Mouse (Mus musculus): ENCODE measurements at regions not wholly inside any gene's neighbourhood (a gene's known extent, or its start where the extent isn't known, plus 50 kb on each side); places are given as distances from the start of the nearest gene placed in this dataset.

GRCm38 (mm10) chr1:154024301-154024700 lies 124.3 kb upstream of the Teddm2 start:
- Histone ChIP-seq H3K9ac (replicated peaks) (no peak overlapping the region), H3K27ac (no peak overlapping the region), H3K36me3 (no peaks in the 10 kb centered on the region), H3K4me1 (replicated peaks) (no peaks in the 10 kb centered on the region), H3K9me3 (no peaks in the 10 kb centered on the region), H3K27me3 (no peaks in the 10 kb centered on the region), H3K4me2 (no peak overlapping the region), H3K4me3 (replicated peaks) (no peak overlapping the region)
- ATAC-seq (ENCODE audit: insufficient number of reproducible peaks, insufficient read depth, low FRiP score, low TSS enrichment, low read depth): no peak
- WGBS: 57% methylated on average over 3 of the region's 3 CpGs

GRCm38 (mm10) chr1:154027303-154027702 lies 127.3 kb upstream of the Teddm2 start:
- H3K4me3 ChIP-seq (replicated peaks): no peak overlapping the region
- no peak for ATAC-seq (ENCODE audit: insufficient number of reproducible peaks, insufficient read depth, low FRiP score, low TSS enrichment, low read depth)
- no peak overlapping the region for H3K4me2 ChIP-seq
- H3K9me3 ChIP-seq: no peaks in the 10 kb centered on the region
- H3K4me1 ChIP-seq (replicated peaks): no peaks in the 10 kb centered on the region
- 85% methylated on average over 4 of the region's 4 CpGs for WGBS
- no peak overlapping the region for H3K9ac ChIP-seq (replicated peaks)
- H3K27me3 ChIP-seq: no peaks in the 10 kb centered on the region
- H3K27ac ChIP-seq: no peak overlapping the region
- H3K36me3 ChIP-seq: no peaks in the 10 kb centered on the region

- 88% methylated on average over 3 of the region's 3 CpGs for WGBS
- Histone ChIP-seq H3K27me3 (no peaks in the 10 kb centered on the region), H3K36me3 (no peaks in the 10 kb centered on the region)
These were observed 129.8 kb upstream of the Teddm2 start for GRCm38 (mm10) chr1:154029826-154030225.

GRCm38 (mm10) chr1:154032669-154033099 lies 132.7 kb upstream of the Teddm2 start:
- 0 out of 2 replicates have a peak, but pooled peaks have one; percentile 50 for ATAC-seq (ENCODE audit: insufficient number of reproducible peaks, insufficient read depth, low FRiP score, low TSS enrichment, low read depth)
- no peak overlapping the region; the same call in 1 of the 2 replicates for H3K4me3 ChIP-seq (replicated peaks)

More at GRCm38 (mm10) chr1:154029826-154030225, 129.8 kb upstream of the Teddm2 start:
- H3K9ac ChIP-seq (replicated peaks): no peak overlapping the region
- H3K9me3 ChIP-seq: no peaks in the 10 kb centered on the region
- H3K4me1 ChIP-seq (replicated peaks): no peaks in the 10 kb centered on the region
- no peak overlapping the region for H3K4me2 ChIP-seq
- ATAC-seq (ENCODE audit: insufficient number of reproducible peaks, insufficient read depth, low FRiP score, low TSS enrichment, low read depth): no peak
- H3K4me3 ChIP-seq (replicated peaks): no peak overlapping the region
- H3K27ac ChIP-seq: no peak overlapping the region

GRCm38 (mm10) chr1:154033958-154034606 lies 134.1 kb upstream of the Teddm2 start:
- no peak; the same call in 1 of the 2 replicates for ATAC-seq (ENCODE audit: insufficient number of reproducible peaks, insufficient read depth, low FRiP score, low TSS enrichment, low read depth)
- H3K27me3 ChIP-seq: no peaks in the 10 kb centered on the region
- WGBS: 81% methylated on average over 13 of the region's 13 CpGs
- no peak overlapping the region for H3K4me2 ChIP-seq
- H3K4me1 ChIP-seq (replicated peaks): no peaks in the 10 kb centered on the region
- H3K36me3 ChIP-seq: no peaks in the 10 kb centered on the region
- no peak overlapping the region for H3K9ac ChIP-seq (replicated peaks)
- H3K27ac ChIP-seq: no peak overlapping the region
- H3K9me3 ChIP-seq: no peaks in the 10 kb centered on the region
- no peak overlapping the region for H3K4me3 ChIP-seq (replicated peaks)

More at GRCm38 (mm10) chr1:154032669-154033099, 132.7 kb upstream of the Teddm2 start:
- Histone ChIP-seq H3K9ac (replicated peaks) (no peak overlapping the region), H3K9me3 (no peaks in the 10 kb centered on the region), H3K36me3 (no peaks in the 10 kb centered on the region), H3K27me3 (no peaks in the 10 kb centered on the region), H3K4me1 (replicated peaks) (no peaks in the 10 kb centered on the region), H3K4me2 (peak overlapping the region; percentile 44), H3K27ac (no peak overlapping the region)
- WGBS: 17% methylated on average over 14 of the region's 14 CpGs

GRCm38 (mm10) chr1:154036729-154037270 lies 136.8 kb upstream of the Teddm2 start:
- no peaks in the 10 kb centered on the region for H3K4me1 ChIP-seq (replicated peaks)
- ATAC-seq (ENCODE audit: insufficient number of reproducible peaks, insufficient read depth, low FRiP score, low TSS enrichment, low read depth): no peak
- H3K4me2 ChIP-seq: no peak overlapping the region
- no peaks in the 10 kb centered on the region for H3K36me3 ChIP-seq
- H3K27me3 ChIP-seq: no peaks in the 10 kb centered on the region
- WGBS: 76% methylated on average over 4 of the region's 4 CpGs
- no peak overlapping the region for H3K27ac ChIP-seq
- no peak overlapping the region for H3K4me3 ChIP-seq (replicated peaks)
- H3K9ac ChIP-seq (replicated peaks): no peak overlapping the region
- no peaks in the 10 kb centered on the region for H3K9me3 ChIP-seq

GRCm38 (mm10) chr1:154038241-154038640 lies 138.2 kb upstream of the Teddm2 start:
- 73% methylated on average over 2 of the region's 2 CpGs for WGBS
- Histone ChIP-seq H3K27ac (no peak overlapping the region), H3K9me3 (no peaks in the 10 kb centered on the region), H3K4me3 (replicated peaks) (no peak overlapping the region), H3K4me1 (replicated peaks) (no peaks in the 10 kb centered on the region), H3K36me3 (no peaks in the 10 kb centered on the region), H3K27me3 (no peaks in the 10 kb centered on the region), H3K4me2 (no peak overlapping the region), H3K9ac (replicated peaks) (no peak overlapping the region)
- no peak for ATAC-seq (ENCODE audit: insufficient number of reproducible peaks, insufficient read depth, low FRiP score, low TSS enrichment, low read depth)

GRCm38 (mm10) chr1:154040907-154041306 lies 140.9 kb upstream of the Teddm2 start:
- ATAC-seq (ENCODE audit: insufficient number of reproducible peaks, insufficient read depth, low FRiP score, low TSS enrichment, low read depth): no peak
- Histone ChIP-seq H3K9me3 (no peaks in the 10 kb centered on the region), H3K9ac (replicated peaks) (no peak overlapping the region), H3K36me3 (no peaks in the 10 kb centered on the region), H3K27me3 (no peaks in the 10 kb centered on the region), H3K27ac (no peak overlapping the region), H3K4me2 (no peak overlapping the region), H3K4me1 (replicated peaks) (no peaks in the 10 kb centered on the region), H3K4me3 (replicated peaks) (no peak overlapping the region)
- WGBS: 56% methylated on average over 3 of the region's 3 CpGs

GRCm38 (mm10) chr1:154042956-154043355 lies 142.9 kb upstream of the Teddm2 start:
- Histone ChIP-seq H3K4me2 (no peak overlapping the region), H3K36me3 (no peaks in the 10 kb centered on the region), H3K27me3 (no peaks in the 10 kb centered on the region), H3K4me3 (replicated peaks) (no peak overlapping the region), H3K4me1 (replicated peaks) (no peaks in the 10 kb centered on the region), H3K9ac (replicated peaks) (no peak overlapping the region), H3K27ac (no peak overlapping the region), H3K9me3 (no peaks in the 10 kb centered on the region)
- ATAC-seq (ENCODE audit: insufficient number of reproducible peaks, insufficient read depth, low FRiP score, low TSS enrichment, low read depth): no peak
- WGBS: 68% methylated on average over 2 of the region's 2 CpGs

GRCm38 (mm10) chr1:154044712-154045111 lies 144.7 kb upstream of the Teddm2 start:
- Histone ChIP-seq H3K9me3 (no peaks in the 10 kb centered on the region), H3K4me3 (replicated peaks) (no peak overlapping the region), H3K27ac (no peak overlapping the region), H3K27me3 (no peaks in the 10 kb centered on the region), H3K9ac (replicated peaks) (no peak overlapping the region), H3K4me2 (no peak overlapping the region), H3K36me3 (no peaks in the 10 kb centered on the region), H3K4me1 (replicated peaks) (no peaks in the 10 kb centered on the region)
- WGBS: 82% methylated on average over 4 of the region's 4 CpGs
- no peak for ATAC-seq (ENCODE audit: insufficient number of reproducible peaks, insufficient read depth, low FRiP score, low TSS enrichment, low read depth)

GRCm38 (mm10) chr1:154045951-154046350 lies 145.9 kb upstream of the Teddm2 start:
- Histone ChIP-seq H3K27ac (no peak overlapping the region), H3K9me3 (no peaks in the 10 kb centered on the region), H3K27me3 (no peaks in the 10 kb centered on the region), H3K9ac (replicated peaks) (no peak overlapping the region), H3K4me3 (replicated peaks) (no peak overlapping the region), H3K4me1 (replicated peaks) (no peaks in the 10 kb centered on the region), H3K36me3 (no peaks in the 10 kb centered on the region), H3K4me2 (no peak overlapping the region)
- no peak for ATAC-seq (ENCODE audit: insufficient number of reproducible peaks, insufficient read depth, low FRiP score, low TSS enrichment, low read depth)

- ATAC-seq (ENCODE audit: insufficient number of reproducible peaks, insufficient read depth, low FRiP score, low TSS enrichment, low read depth): no peak
- H3K36me3 ChIP-seq: no peaks in the 10 kb centered on the region
- no peak overlapping the region for H3K9ac ChIP-seq (replicated peaks)
- 81% methylated on average over 7 of the region's 7 CpGs for WGBS
- H3K4me2 ChIP-seq: no peak overlapping the region
- H3K4me3 ChIP-seq (replicated peaks): no peak overlapping the region
- no peak overlapping the region for H3K27ac ChIP-seq
- H3K4me1 ChIP-seq (replicated peaks): no peaks in the 10 kb centered on the region
- H3K9me3 ChIP-seq: 0 out of 2 replicates have a peak, but pooled peaks cover 4% of the 10 kb centered on the region
- no peaks in the 10 kb centered on the region for H3K27me3 ChIP-seq
These were observed 147.3 kb upstream of the Zfp648 start for GRCm38 (mm10) chr1:154053641-154054040.

All from limb, embryonic 12.5 days (tissue).